13 mouse cellular contexts compared by ENCODE assay signal in the genomic region with DNA sequence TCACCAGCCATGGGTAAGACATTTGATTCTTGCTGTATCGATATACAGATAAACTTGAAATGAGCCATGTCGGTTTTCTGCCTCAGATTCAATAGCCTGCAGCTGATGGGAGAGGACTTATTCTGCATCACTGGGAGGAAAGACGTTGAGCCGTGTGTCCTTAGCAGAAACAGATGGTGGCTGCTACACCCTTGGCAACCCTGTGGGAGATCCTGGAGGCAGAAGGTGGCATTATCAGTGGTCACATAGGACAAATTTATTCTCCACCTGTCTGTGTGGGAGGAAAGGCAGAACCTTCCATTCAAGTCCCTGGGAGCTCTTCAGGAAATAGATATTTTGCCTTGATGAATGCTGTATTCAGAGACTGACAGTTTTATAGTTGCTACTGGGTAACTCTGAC. TPM values are rescaled to one million over a fixed set of nuclear protein-coding genes. Genes with fewer than 3 reads are reported as not detected.
DNase-seq lines count a peak whose midpoint lies in the region.
"Had no signal": no experiment of that assay in that cellular context is flagged by ENCODE, and none has a peak within 500 bp of the region (broad histone marks: within the 10 kb centered on the region; RNA-seq: fewer than 3 reads in every experiment).

No protein-coding gene starts in this region.

- peak; percentile 54 for DNase-seq in cerebellum, adult 11 months
- peak; percentile 65 to 71 for DNase-seq in cerebellum, adult 18-20 months
- DNase-seq in cerebellum, adult 9-11 months: peak; percentile 80
- peak; percentile 56 to 63 for DNase-seq in cerebellum, postnatal 36 days
- no peak for DNase-seq in Muller cell, postnatal 12 days (ENCODE audit: inconsistent ontology term)
- DNase-seq in adrenal gland, postnatal 10 days: no peak
- no peak for DNase-seq in right cerebral cortex, adult 18-20 months
- DNase-seq: adrenal gland, postnatal 14 days; forebrain, postnatal 0 days; gastrocnemius, postnatal 25 days; kidney, adult 9 months had no signal

RNA-seq across cellular contexts. Expression of gene Slc35f3, which starts 47.9 kb away (rescaled TPM):
- total RNA-seq in adrenal gland, postnatal 10 days (2021): 1 to 10 TPM; 1.2 to 1.5 TPM
- total RNA-seq: gastrocnemius, postnatal 25 days; granulocyte monocyte progenitor cell, adult 5-6 weeks; heart, adult 8-10 months had no signal

Comparison
In these comparisons a context has a peak if more than half of its experiments do, and no peak if none do; other contexts are left out.
1. DNase-seq: peak in cerebellum, adult 11 months (single experiment), cerebellum, adult 18-20 months (2 of 2), cerebellum, adult 9-11 months (single experiment) and cerebellum, postnatal 36 days (2 of 2); none in Muller cell, postnatal 12 days (single experiment), adrenal gland, postnatal 10 days (single experiment) and right cerebral cortex, adult 18-20 months (single experiment).